Mouse (Mus musculus): ENCODE measurements around the gene Meiob. TPM values are rescaled to one million over a fixed set of nuclear protein-coding genes. Genes with fewer than 3 reads are reported as not detected.

The Meiob gene
- polyA plus RNA-seq, 1 experiment from 2014 or later = not detected

DNA sequence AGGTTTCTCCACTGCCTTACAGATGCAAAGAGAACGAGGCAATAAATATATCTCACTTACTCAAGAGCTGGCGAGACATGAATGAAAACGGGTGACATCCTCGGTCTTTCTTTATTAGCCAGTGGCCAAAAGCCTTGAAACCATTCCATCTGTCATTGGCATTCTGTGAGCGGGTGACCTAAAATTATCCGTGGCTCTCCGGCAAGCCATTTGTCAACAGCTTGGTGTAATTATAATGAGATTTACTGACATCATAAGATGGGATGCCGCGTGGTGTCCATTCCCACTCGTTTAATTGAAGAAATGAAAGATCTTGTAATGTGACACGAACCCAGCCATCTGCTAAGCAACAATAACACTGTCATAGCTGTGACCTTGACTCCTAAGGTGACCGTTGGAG, 9.3 kb upstream of the Meiob start:
- no peak overlapping the region for H3K9ac ChIP-seq
- no peak overlapping the region for H3K4me3 ChIP-seq
- no peak for ATAC-seq (ENCODE audit: insufficient number of reproducible peaks, insufficient read depth, low FRiP score, low TSS enrichment)
- 73% methylated on average over 12 of the region's 12 CpGs for WGBS
- no peaks in the 10 kb centered on the region for H3K9me3 ChIP-seq
- no peak overlapping the region for H3K27ac ChIP-seq
- H3K36me3 ChIP-seq = no peaks in the 10 kb centered on the region
- no peak overlapping the region for H3K4me2 ChIP-seq (replicated peaks)
- no peaks in the 10 kb centered on the region for H3K27me3 ChIP-seq
- no peaks in the 10 kb centered on the region for H3K4me1 ChIP-seq

DNA sequence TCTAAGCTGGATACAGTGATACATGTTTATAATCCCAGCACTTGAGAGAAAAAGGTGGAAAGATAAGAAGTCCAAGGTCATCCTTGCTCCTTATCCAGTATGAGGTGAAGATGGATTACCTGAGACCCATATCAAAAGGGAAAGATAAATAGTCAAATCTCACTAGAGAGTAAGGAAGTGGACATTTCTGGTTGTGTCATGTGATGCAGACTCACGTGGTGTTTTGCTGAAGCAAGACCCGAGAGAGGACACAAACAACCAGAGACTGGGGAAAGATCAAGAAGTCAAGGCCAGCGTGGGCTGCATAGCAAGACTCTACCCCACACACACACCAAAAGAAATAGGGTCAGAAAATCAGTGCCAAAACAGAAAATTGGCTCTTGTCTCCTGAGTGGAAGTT, 7.1 kb upstream of the Meiob start:
- no peak overlapping the region for H3K27ac ChIP-seq
- no peaks in the 10 kb centered on the region for H3K9me3 ChIP-seq
- no peaks in the 10 kb centered on the region for H3K36me3 ChIP-seq
- H3K4me1 ChIP-seq = no peaks in the 10 kb centered on the region
- ATAC-seq (ENCODE audit: insufficient number of reproducible peaks, insufficient read depth, low FRiP score, low TSS enrichment) = no peak
- no peaks in the 10 kb centered on the region for H3K27me3 ChIP-seq
- H3K4me2 ChIP-seq (replicated peaks) = no peak overlapping the region
- WGBS = 69% methylated on average over 3 of the region's 3 CpGs
- no peak overlapping the region for H3K9ac ChIP-seq
- H3K4me3 ChIP-seq = no peak overlapping the region

DNA sequence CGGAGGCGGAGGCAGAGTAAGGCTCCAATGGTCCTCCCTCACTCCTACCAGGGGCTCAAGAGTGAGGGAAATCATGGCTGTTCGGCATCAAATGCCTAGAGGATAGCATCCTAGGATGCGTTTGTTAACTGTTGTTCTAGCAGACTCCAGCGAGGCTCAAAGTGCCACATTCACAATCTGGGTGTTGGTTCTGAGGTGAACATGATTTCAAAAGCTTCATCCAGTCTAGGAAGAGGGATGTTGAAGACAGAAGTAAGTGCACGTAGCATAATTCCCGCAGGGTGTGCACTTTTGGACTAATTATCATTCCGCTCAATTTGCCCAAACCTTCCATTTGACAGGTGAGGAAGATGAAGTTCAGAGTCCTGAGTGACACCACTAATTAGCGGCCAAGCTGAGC, 5.9 kb upstream of the Meiob start:
- H3K9ac ChIP-seq = no peak overlapping the region
- H3K4me2 ChIP-seq (replicated peaks) = no peak overlapping the region
- no peak for ATAC-seq (ENCODE audit: insufficient number of reproducible peaks, insufficient read depth, low FRiP score, low TSS enrichment)
- no peaks in the 10 kb centered on the region for H3K9me3 ChIP-seq
- no peaks in the 10 kb centered on the region for H3K27me3 ChIP-seq
- H3K27ac ChIP-seq = no peak overlapping the region
- H3K4me1 ChIP-seq = no peaks in the 10 kb centered on the region
- H3K4me3 ChIP-seq = no peak overlapping the region
- no peaks in the 10 kb centered on the region for H3K36me3 ChIP-seq
- WGBS = 53% methylated on average over 9 of the region's 9 CpGs

DNA sequence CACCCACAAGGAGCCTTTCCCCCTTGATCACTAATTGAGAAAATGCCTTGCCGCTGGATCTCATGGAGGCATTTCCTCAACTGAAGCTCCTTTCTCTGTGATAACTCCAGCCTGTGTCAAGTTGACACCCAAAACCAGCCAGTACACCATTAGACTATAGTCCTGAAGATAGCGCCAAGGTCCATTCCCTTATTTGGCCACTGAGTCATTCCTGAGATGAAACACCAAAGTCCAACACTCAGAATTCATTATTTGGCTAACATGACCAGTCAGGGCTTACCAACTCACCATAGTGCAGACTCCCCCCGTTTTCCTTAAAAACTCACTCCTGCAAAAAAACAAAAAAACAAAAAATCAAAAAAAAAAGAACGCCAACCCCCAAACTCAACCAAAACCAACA, 4.6 kb upstream of the Meiob start:
- Histone ChIP-seq H3K4me3 (no peak overlapping the region), H3K4me2 (replicated peaks) (no peak overlapping the region), H3K9me3 (no peaks in the 10 kb centered on the region), H3K4me1 (no peaks in the 10 kb centered on the region), H3K27me3 (peaks cover 8% of the 10 kb centered on the region), H3K27ac (no peak overlapping the region), H3K36me3 (no peaks in the 10 kb centered on the region), H3K9ac (no peak overlapping the region)
- 90% methylated on average over 4 of the region's 4 CpGs for WGBS
- no peak for ATAC-seq (ENCODE audit: insufficient number of reproducible peaks, insufficient read depth, low FRiP score, low TSS enrichment)

DNA sequence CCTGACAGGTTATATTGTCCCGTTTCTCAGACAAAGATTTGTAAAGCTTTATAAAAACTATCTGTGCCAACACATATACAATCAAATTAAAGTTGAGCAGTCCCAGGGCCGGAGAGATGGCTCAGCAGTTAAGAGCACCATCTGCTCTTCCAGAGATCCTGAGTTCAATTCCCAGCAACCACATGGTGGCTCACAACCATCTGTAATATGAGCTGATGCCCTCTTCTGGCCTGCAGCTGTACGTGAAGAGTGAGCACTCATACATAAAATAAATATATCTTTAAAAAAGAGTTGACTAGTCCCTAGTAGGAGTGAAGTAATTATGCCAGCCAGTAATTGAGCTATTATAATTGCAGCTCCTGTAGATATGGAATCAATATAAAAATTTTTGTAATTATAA, 3.6 kb upstream of the Meiob start:
- H3K4me1 ChIP-seq = no peaks in the 10 kb centered on the region
- H3K9me3 ChIP-seq = no peaks in the 10 kb centered on the region
- H3K36me3 ChIP-seq = no peaks in the 10 kb centered on the region
- 44% methylated on average over 3 of the region's 3 CpGs for WGBS
- H3K4me2 ChIP-seq (replicated peaks) = no peak overlapping the region
- no peak overlapping the region for H3K4me3 ChIP-seq
- H3K9ac ChIP-seq = no peak overlapping the region
- peaks cover 17% of the 10 kb centered on the region for H3K27me3 ChIP-seq
- no peak overlapping the region for H3K27ac ChIP-seq
- no peak for ATAC-seq (ENCODE audit: insufficient number of reproducible peaks, insufficient read depth, low FRiP score, low TSS enrichment)

DNA sequence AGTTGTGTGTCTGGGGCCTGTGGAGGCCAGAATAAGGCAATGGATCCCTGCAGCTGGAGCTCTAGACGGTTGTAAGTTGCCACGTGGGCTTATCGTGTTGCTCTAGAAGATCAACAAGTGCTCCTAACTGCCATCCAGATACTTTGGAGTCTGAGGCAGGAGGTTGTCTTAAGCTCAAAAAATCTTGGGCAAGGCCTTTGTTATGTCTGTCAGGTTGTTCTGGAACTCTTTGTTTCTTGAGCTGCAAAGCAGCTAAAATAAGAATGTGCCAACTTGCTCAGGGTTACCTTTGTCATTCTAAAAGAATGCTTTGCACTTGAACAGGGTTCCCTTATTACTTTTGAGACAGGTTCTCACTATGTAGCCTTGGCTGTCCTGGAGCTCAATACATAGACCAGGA, 7.1 kb downstream of the Meiob start:
- H3K4me1 ChIP-seq = no peaks in the 10 kb centered on the region
- H3K27ac ChIP-seq = no peak overlapping the region
- 72% methylated on average over 3 of the region's 3 CpGs for WGBS
- H3K4me3 ChIP-seq = no peak overlapping the region
- H3K9ac ChIP-seq = no peak overlapping the region
- H3K9me3 ChIP-seq = no peaks in the 10 kb centered on the region
- ATAC-seq (ENCODE audit: insufficient number of reproducible peaks, insufficient read depth, low FRiP score, low TSS enrichment) = no peak
- no peak overlapping the region for H3K4me2 ChIP-seq (replicated peaks)
- H3K36me3 ChIP-seq = no peaks in the 10 kb centered on the region
- peaks cover 10% of the 10 kb centered on the region; the same call in 1 of the 2 replicates for H3K27me3 ChIP-seq

DNA sequence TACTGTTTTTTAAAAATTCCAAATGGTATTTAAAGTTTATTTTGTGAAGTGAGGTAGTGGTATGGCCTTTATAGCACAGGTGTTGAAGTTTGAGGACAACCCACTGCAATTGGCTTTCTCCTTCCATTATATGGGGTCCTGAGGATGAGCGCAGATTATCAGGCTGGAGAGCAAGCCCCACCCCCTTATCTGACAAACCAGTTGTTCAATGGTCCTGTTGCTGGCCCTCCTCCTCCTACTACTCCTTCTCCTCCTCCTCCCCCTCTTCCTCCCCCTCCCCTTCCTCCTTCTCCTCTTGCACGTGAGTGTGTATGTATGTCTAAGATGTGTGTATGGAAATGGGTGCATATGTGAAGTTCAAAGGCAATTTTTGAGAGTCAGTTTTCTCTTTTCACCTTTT, 8.1 kb downstream of the Meiob start:
- no peaks in the 10 kb centered on the region for H3K4me1 ChIP-seq
- H3K4me2 ChIP-seq (replicated peaks) = no peak overlapping the region
- H3K27me3 ChIP-seq = peaks cover 2% of the 10 kb centered on the region; the same call in 1 of the 2 replicates
- 25% methylated on average over 2 of the region's 2 CpGs for WGBS
- H3K4me3 ChIP-seq = no peak overlapping the region
- H3K9me3 ChIP-seq = no peaks in the 10 kb centered on the region
- no peak overlapping the region for H3K27ac ChIP-seq
- no peaks in the 10 kb centered on the region for H3K36me3 ChIP-seq
- no peak overlapping the region for H3K9ac ChIP-seq
- ATAC-seq (ENCODE audit: insufficient number of reproducible peaks, insufficient read depth, low FRiP score, low TSS enrichment) = no peak

DNA sequence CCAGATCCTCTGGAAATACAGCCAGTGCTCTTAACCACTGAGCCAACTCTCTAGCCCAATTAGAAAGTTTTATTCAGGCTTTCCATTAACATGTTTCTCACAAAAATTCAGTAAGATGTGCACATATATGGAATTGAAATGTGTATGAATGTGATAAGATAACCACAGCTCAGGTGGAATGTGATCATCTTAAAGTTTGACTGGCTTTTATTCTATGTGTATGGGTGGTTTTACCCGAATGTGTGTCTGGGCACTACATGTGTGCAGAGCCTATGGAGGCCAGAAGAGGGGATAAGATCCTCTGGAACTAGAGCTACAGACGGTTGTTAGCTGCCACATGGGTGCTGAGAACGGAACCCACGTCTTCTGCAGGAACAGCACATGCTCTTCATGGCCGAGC, 11.2 kb downstream of the Meiob start:
- Histone ChIP-seq H3K4me1 (no peaks in the 10 kb centered on the region), H3K4me2 (replicated peaks) (no peak overlapping the region), H3K9me3 (no peaks in the 10 kb centered on the region), H3K27me3 (no peaks in the 10 kb centered on the region), H3K4me3 (no peak overlapping the region), H3K27ac (no peak overlapping the region), H3K9ac (no peak overlapping the region), H3K36me3 (no peaks in the 10 kb centered on the region)
- no peak for ATAC-seq (ENCODE audit: insufficient number of reproducible peaks, insufficient read depth, low FRiP score, low TSS enrichment)
- 80% methylated on average over 5 of the region's 5 CpGs for WGBS

DNA sequence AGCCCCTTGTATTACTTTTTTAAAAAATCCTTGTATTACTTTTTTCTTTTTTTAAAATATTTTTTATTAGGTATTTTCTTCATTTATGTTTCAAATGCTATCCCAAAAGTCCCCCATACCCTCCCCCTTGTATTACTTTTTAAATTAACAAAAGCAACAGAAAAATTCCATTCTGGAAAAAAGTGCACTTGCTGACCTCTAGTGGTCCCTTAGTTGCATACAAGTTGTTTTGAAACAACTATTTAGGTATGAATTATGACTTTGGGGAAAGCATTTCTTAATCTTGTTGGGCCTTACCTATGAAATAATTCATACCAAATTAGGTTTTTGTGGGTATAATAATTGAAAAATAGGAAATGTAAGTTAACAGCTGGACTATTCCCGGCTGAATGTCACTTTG, 13.4 kb downstream of the Meiob start:
- Histone ChIP-seq H3K4me3 (no peak overlapping the region), H3K27me3 (no peaks in the 10 kb centered on the region), H3K9ac (no peak overlapping the region), H3K4me1 (no peaks in the 10 kb centered on the region), H3K4me2 (replicated peaks) (no peak overlapping the region), H3K27ac (no peak overlapping the region), H3K36me3 (no peaks in the 10 kb centered on the region), H3K9me3 (no peaks in the 10 kb centered on the region)
- 29% methylated on average over 1 of the region's 1 CpGs for WGBS
- no peak for ATAC-seq (ENCODE audit: insufficient number of reproducible peaks, insufficient read depth, low FRiP score, low TSS enrichment)

DNA sequence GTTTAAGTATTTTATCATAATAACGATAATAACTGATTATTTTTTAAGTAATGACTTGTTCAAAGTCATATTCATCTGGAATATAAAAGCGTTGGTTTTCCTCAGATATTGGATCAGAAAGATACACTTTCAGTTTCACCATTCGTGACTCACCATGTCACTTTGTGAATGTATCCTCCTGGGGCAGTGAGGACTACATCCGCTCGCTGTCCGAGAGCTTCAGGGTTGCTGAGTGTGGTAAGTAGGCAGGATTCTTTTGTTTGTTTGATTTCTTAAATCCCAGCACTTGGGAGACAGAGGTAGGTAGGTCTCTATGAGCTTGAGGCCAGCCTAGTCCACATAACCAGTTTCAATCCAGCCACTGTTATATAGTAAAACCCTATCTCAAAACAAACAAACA, 14.1 kb downstream of the Meiob start:
- H3K4me1 ChIP-seq = no peaks in the 10 kb centered on the region
- no peak overlapping the region for H3K4me2 ChIP-seq (replicated peaks)
- no peak overlapping the region for H3K27ac ChIP-seq
- ATAC-seq (ENCODE audit: insufficient number of reproducible peaks, insufficient read depth, low FRiP score, low TSS enrichment) = no peak
- H3K9me3 ChIP-seq = no peaks in the 10 kb centered on the region
- WGBS = 51% methylated on average over 6 of the region's 6 CpGs
- H3K9ac ChIP-seq = no peak overlapping the region
- no peaks in the 10 kb centered on the region for H3K27me3 ChIP-seq
- H3K4me3 ChIP-seq = no peak overlapping the region
- H3K36me3 ChIP-seq = no peaks in the 10 kb centered on the region

DNA sequence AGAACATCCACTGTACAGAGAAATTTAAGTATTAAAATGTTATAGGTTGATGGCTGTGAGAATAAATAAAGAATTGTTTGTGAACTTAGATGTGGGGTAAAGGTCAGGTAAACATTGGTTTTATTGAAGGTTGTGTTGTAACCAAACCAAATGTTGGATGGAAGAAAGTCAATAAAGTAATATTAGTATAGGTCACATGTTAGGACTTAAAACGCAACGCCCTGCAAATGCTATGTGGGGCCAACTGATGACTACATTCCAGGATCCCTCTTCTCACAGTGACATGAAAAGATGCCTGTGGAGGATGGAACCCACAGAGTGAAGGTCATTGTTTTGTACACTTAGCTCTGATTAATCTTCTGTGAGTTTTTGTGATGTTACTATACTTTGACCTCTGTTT, 15.4 kb downstream of the Meiob start:
- H3K4me2 ChIP-seq (replicated peaks) = no peak overlapping the region
- H3K27ac ChIP-seq = no peak overlapping the region
- H3K4me3 ChIP-seq = no peak overlapping the region
- H3K4me1 ChIP-seq = no peaks in the 10 kb centered on the region
- no peak overlapping the region for H3K9ac ChIP-seq
- ATAC-seq (ENCODE audit: insufficient number of reproducible peaks, insufficient read depth, low FRiP score, low TSS enrichment) = no peak
- 63% methylated on average over 2 of the region's 2 CpGs for WGBS
- H3K27me3 ChIP-seq = peaks cover 2% of the 10 kb centered on the region; the same call in 1 of the 2 replicates
- H3K36me3 ChIP-seq = no peaks in the 10 kb centered on the region
- H3K9me3 ChIP-seq = no peaks in the 10 kb centered on the region

DNA sequence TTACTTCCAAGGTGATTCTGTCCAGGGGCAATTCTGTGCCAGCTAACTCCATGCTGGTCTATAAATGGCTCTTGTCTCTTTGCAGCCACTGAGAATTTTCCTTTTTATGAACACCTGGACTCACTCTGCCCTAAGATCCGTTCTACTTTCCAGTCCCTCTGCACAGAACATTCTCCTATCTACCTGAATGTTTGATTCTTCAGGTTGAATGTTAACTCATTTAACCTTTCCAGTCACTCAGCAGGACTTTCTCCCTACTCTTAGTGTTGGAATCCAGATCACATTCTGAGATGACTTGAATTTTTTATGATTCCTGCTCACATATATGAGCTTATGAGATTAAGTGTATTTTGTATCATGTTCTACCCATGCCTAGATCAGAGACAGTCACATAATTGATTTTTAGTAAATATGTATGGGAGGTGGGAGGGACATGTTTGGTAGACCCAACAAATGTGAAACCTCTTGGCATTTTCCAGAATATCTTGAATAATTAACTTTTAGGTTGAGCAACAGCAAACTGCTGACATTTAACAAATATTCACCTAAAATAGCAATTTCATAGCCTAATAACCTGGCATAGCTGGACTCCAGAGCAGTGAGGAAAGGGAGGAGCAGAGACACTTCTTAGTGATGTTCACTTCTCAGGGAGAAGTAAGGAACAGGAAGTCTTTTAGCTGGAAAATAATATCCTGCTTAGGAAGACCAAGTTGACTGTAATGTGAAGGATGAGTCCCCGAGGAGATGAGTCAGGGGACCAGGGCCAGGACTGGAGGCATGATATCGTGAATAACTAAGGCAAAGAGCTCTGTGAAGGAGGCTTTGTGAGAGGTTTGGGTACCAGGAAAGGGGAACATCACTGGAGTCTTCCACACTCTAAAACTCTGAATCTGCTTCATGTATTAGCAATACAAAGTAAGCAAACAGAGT, 17.5 kb downstream of the Meiob start:
- 52% methylated on average over 3 of the region's 3 CpGs for WGBS
- no peak overlapping the region for H3K4me3 ChIP-seq
- no peak overlapping the region for H3K4me2 ChIP-seq (replicated peaks)
- no peaks in the 10 kb centered on the region for H3K4me1 ChIP-seq
- no peak overlapping the region for H3K9ac ChIP-seq
- ATAC-seq (ENCODE audit: insufficient number of reproducible peaks, insufficient read depth, low FRiP score, low TSS enrichment) = no peak
- H3K27me3 ChIP-seq = peaks cover 2% of the 10 kb centered on the region; the same call in 1 of the 2 replicates
- no peaks in the 10 kb centered on the region for H3K9me3 ChIP-seq
- H3K36me3 ChIP-seq = no peaks in the 10 kb centered on the region
- no peak overlapping the region for H3K27ac ChIP-seq
